Mouse (Mus musculus) kidney, embryonic 14.5 days (tissue): Measurements from ENCODE around the gene Pla2g10. TPM values are rescaled to one million over a fixed set of nuclear protein-coding genes. Genes with fewer than 3 reads are reported as not detected.
"Not testable (repeated sequence)": the region's sequence is repeated elsewhere in the genome, so short reads cannot be mapped to it uniquely, and the experiment has no call there.

Experiments
- ATAC-seq: fragments of 200-750 bp; cut with Nextera tagmentation; 2 replicates; pipeline ENCODE4 v1.8.0; 2017; ENCODE audit warnings: moderate number of reproducible peaks, mild to moderate bottlenecking, moderate TSS enrichment, moderate library complexity; ENCODE audit not compliant: low FRiP score, low TSS enrichment
- H3K27ac ChIP-seq: fragments of 300-500 bp; sonication (generic); 2 replicates; pipeline ENCODE4 v1.5.1; 2014; ENCODE audit warnings: low read depth, mild to moderate bottlenecking, low read length, moderate library complexity, mixed read lengths
- H3K27me3 ChIP-seq: fragments of 300-500 bp; sonication (generic); 2 replicates; pipeline ENCODE4 v1.6.1; 2014; ENCODE audit warnings: mild to moderate bottlenecking, low read length; ENCODE audit not compliant: control insufficient read depth, insufficient read depth
- H3K36me3 ChIP-seq: fragments of 300-500 bp; sonication (generic); 2 replicates; pipeline ENCODE4 v1.6.1; 2014; ENCODE audit warnings: low read length, mixed read lengths; ENCODE audit not compliant: control insufficient read depth, insufficient read depth
- H3K4me1 ChIP-seq: fragments of 300-500 bp; sonication (generic); 2 replicates; pipeline ENCODE4 v1.6.1; 2014; ENCODE audit warnings: low read length, mixed read lengths; ENCODE audit not compliant: control insufficient read depth, insufficient read depth
- H3K4me2 ChIP-seq: fragments of 300-500 bp; sonication (generic); replicated peaks from 2 replicates; pipeline ENCODE4 v1.6.1; 2014; ENCODE audit warnings: low read depth, mild to moderate bottlenecking, low read length
- H3K4me3 ChIP-seq: fragments of 300-500 bp; sonication (generic); 2 replicates; pipeline ENCODE4 v1.5.1; 2014; ENCODE audit warnings: mild to moderate bottlenecking, low read length
- H3K9ac ChIP-seq: fragments of 300-500 bp; sonication (generic); 2 replicates; pipeline ENCODE4 v1.6.1; 2014; ENCODE audit warnings: low read depth, mild to moderate bottlenecking, low read length, moderate library complexity
- H3K9me3 ChIP-seq: fragments of 300-500 bp; sonication (generic); 2 replicates; pipeline ENCODE4 v1.6.1; 2016; ENCODE audit warnings: low read length; ENCODE audit not compliant: control insufficient read depth
- WGBS: fragments of 180-500 bp; shearing (Covaris S2); extraction: QIAGEN DNeasy Blood & Tissue Kit; methylation state at CpG from one replicate; pipeline ENCODE4 v1.1.7; 2014; 5-methylcytosine and 5-hydroxymethylcytosine counted together
- polyA plus RNA-seq: library from polyadenylated mRNA; unstranded; fragments of >200 nt; fragmentation: Nextera tagmentation; extraction: Ambion mirVana; gene quantifications from 2 replicates; pipeline ENCODE4 v1.2.1, GENCODE M21; 2014

Gene Pla2g10
- polyA plus RNA-seq, 1 experiment from 2014 or later = not detected

DNA sequence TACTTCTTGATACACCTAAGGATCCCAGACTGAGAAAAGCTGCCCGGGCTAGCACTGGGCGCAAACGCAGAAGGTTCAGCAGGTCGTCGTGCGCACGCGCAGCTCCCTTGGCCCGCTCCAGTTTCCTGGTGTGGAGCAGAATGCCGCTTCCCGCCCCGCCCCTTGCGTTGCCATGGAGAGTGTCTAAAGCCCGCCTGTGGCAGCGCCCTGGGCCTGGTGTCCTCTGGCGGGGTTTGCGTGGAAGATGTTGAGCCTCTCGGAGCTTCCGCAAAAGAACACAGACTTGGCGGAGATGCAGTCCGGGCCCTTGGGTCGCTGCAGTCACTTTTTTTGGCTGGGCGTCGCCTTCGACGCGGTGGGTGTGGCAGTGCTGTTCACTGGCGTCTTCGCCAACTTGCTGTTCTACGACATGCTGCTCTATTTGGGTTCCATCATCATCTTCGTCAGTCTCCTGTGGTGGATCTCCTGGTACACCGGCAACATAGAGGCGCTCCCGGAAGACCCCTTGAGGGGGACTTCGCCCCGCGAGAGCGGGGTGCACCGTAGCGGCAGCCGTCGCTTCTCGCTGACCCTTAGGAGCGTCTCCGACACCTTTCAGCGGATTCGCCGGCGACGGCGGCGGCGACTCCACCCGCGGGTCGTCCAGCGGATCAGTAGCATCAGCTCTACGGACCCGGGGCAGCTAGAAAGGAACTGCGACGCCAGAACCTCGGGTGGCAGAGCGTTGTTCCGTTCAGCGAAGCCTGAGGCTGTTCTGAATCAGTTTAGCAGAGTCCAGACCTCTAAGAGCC, 23.8 kb upstream of the Pla2g10 start:
- under 1% methylated on average over 65 of the region's 65 CpGs for WGBS
- Histone ChIP-seq H3K9me3 (no peaks in the 10 kb centered on the region), H3K4me2 (peak overlapping the region; percentile 96), H3K36me3 (no peaks in the 10 kb centered on the region), H3K4me3 (peak overlapping the region; percentile 70), H3K27ac (no peak overlapping the region), H3K4me1 (no peaks in the 10 kb centered on the region), H3K9ac (peak overlapping the region; percentile 63), H3K27me3 (no peaks in the 10 kb centered on the region)
- ATAC-seq = peak; percentile 100

DNA sequence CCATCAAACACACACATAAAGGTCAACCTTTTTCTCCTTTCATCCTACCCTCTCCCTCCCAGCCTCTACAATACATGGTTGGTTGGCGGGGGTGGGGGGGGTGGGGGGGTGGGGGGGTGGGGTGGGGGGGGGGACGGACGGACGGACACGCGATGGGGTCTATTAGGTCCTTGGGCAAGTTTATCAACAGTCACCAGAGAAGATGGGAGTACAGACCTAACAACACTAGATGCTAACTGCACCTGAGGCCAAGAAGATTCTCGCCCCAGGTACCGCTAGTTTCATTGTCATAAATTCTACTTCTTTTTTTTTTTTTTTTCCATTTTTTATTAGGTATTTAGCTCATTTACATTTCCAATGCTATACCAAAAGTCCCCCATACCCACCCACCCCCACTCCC, 23.2 kb upstream of the Pla2g10 start:
- Histone ChIP-seq H3K9ac (no peak overlapping the region; the same call in 1 of the 2 replicates), H3K27me3 (no peaks in the 10 kb centered on the region), H3K4me1 (no peaks in the 10 kb centered on the region), H3K4me3 (peak overlapping the region; percentile 70), H3K27ac (no peak overlapping the region), H3K9me3 (no peaks in the 10 kb centered on the region), H3K36me3 (no peaks in the 10 kb centered on the region), H3K4me2 (peak overlapping the region; percentile 96)
- WGBS = 81% methylated on average over 8 of the region's 8 CpGs
- no peak for ATAC-seq

DNA sequence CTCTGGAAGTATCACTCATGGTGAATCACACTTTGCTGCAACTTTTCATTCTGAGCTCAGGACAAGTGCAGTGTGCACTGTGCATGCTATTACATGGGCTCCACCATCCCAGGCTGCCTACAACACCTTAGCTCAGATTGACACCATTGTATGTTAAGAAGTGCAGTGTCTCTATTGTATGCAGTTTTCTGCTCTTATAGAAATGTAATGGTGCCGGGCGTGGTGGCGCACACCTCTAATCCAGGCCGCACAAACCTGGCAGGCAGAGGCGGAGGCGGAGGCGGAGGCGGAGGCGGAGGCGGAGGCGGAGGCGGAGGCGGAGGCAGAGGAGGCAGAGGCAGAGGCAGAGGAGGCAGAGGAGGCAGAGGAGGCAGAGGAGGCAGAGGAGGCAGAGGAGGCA, 19.8 kb upstream of the Pla2g10 start:
- no peaks in the 10 kb centered on the region for H3K4me1 ChIP-seq
- no peak overlapping the region for H3K27ac ChIP-seq
- no peaks in the 10 kb centered on the region for H3K9me3 ChIP-seq
- no peak overlapping the region for H3K4me3 ChIP-seq
- H3K4me2 ChIP-seq = no peak overlapping the region
- no peak overlapping the region for H3K9ac ChIP-seq
- WGBS = 94% methylated on average over 13 of the region's 13 CpGs
- H3K27me3 ChIP-seq = no peaks in the 10 kb centered on the region
- no peaks in the 10 kb centered on the region for H3K36me3 ChIP-seq
- ATAC-seq = no peak

DNA sequence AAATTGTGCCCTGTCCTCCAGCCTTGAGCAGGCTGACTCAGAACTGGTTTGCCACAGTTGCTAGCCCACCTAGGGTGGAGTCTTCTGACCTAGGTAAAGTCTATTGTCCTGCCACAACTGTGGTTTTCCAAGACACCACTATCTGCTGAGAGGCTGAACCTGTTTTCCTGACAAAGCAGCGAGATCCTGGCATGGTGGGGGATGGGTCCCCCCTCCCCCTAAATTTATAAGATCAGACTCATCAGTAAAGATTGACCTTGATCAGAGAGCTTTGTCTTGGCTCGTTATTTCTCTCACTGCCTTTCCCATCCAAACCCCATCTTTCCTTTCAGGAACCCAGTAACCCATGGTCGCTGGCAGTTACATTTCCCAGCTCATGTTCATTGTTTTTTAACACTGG, 19.2 kb upstream of the Pla2g10 start:
- WGBS = 59% methylated on average over 3 of the region's 3 CpGs
- no peaks in the 10 kb centered on the region for H3K4me1 ChIP-seq
- H3K27me3 ChIP-seq = no peaks in the 10 kb centered on the region
- ATAC-seq = no peak
- no peak overlapping the region for H3K27ac ChIP-seq
- H3K9ac ChIP-seq = no peak overlapping the region
- no peak overlapping the region for H3K4me2 ChIP-seq
- H3K9me3 ChIP-seq = no peaks in the 10 kb centered on the region
- H3K4me3 ChIP-seq = no peak overlapping the region
- no peaks in the 10 kb centered on the region for H3K36me3 ChIP-seq

DNA sequence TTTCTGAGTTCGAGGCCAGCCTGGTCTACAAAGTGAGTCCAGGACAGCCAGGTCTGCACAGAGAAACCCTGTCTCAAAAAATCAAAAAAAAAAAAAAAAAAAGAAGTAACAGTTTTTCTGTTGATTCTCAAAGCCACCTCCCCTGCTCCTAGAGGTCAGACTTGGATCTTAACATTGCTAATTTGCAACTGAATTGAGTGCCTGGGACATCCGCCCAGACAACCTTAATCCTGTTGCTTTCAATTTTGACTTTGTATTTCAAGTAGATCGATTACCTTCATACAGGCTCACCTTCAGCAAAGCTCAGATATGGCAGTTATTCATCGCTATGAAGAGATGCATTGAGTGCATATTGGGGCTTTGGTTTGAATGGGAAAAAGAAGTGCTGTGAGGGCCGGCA, 18.5 kb upstream of the Pla2g10 start:
- Histone ChIP-seq H3K4me3 (no peak overlapping the region), H3K9me3 (no peaks in the 10 kb centered on the region), H3K27ac (no peak overlapping the region), H3K36me3 (no peaks in the 10 kb centered on the region), H3K4me2 (no peak overlapping the region), H3K27me3 (no peaks in the 10 kb centered on the region), H3K9ac (no peak overlapping the region), H3K4me1 (no peaks in the 10 kb centered on the region)
- WGBS = 63% methylated on average over 5 of the region's 5 CpGs
- ATAC-seq = no peak

DNA sequence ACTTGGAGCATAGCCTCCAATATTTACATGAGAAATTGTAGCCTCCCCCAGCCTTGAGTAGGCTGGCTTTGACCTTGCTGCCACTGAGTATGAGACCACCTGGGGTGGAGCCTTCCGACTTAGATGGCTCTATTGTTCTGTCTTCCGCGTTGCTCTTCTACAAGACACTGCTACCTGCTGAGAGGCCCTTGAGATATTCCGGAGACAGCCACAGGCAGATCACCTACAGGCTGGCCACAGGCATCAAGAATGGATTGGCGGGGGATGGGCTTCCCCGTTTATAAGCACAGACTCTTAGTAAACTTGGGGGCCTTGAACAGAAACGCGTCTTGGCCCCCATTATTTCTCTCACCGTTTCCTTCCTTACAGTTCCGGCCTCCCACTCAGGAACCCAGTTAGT, 18.0 kb upstream of the Pla2g10 start:
- H3K36me3 ChIP-seq, H3K9me3 ChIP-seq, H3K27me3 ChIP-seq, ATAC-seq, H3K27ac ChIP-seq, H3K9ac ChIP-seq, H3K4me2 ChIP-seq, H3K4me1 ChIP-seq, H3K4me3 ChIP-seq: not testable (repeated sequence)
- 21% methylated on average over 10 of the region's 10 CpGs for whole genome bisulfite sequencing

DNA sequence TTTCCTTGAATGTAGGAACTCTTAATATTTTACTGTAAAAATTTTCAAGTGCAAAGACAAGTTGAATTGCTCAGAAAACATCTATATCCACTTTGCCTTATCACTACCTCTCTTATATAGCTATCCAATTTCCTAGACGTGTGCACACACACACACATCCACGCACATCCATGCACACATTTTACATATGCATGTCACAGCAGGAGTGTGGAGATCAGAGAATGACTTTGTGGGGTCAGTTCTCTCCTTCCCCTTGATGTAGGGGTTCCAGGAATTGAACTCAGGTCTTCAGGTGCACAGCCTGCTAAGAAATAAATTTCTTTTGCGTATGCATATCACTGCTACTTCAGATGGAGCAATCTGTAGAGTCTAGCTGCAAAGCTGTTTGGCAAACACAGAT, 17.3 kb upstream of the Pla2g10 start:
- Histone ChIP-seq H3K4me3 (no peak overlapping the region), H3K9me3 (no peaks in the 10 kb centered on the region), H3K27ac (no peak overlapping the region), H3K4me2 (no peak overlapping the region), H3K36me3 (no peaks in the 10 kb centered on the region), H3K9ac (no peak overlapping the region), H3K27me3 (no peaks in the 10 kb centered on the region), H3K4me1 (no peaks in the 10 kb centered on the region)
- no peak for ATAC-seq
- WGBS = 77% methylated on average over 3 of the region's 3 CpGs

DNA sequence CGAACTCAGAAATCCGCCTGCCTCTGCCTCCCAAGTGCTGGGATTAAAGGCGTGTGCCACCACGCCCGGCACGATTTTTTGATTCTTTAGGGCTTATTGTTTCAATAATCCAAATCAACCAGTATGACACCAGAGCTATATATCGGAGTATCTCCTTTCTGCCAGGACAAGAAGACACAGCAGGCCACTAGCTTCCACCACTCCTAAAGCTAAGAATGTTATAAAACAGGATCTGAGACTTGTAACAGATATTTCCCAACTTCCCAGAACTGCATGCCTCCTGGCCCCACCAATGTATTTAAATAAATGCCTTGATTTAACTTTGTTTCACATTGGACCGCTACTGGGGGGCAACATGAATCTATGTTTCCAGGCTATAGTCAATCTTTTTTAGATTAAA, 16.9 kb upstream of the Pla2g10 start:
- Histone ChIP-seq H3K4me3 (no peak overlapping the region), H3K9me3 (no peaks in the 10 kb centered on the region), H3K4me1 (no peaks in the 10 kb centered on the region), H3K36me3 (no peaks in the 10 kb centered on the region), H3K4me2 (no peak overlapping the region), H3K27me3 (no peaks in the 10 kb centered on the region), H3K9ac (no peak overlapping the region), H3K27ac (no peak overlapping the region)
- no peak for ATAC-seq
- WGBS = 92% methylated on average over 8 of the region's 8 CpGs

DNA sequence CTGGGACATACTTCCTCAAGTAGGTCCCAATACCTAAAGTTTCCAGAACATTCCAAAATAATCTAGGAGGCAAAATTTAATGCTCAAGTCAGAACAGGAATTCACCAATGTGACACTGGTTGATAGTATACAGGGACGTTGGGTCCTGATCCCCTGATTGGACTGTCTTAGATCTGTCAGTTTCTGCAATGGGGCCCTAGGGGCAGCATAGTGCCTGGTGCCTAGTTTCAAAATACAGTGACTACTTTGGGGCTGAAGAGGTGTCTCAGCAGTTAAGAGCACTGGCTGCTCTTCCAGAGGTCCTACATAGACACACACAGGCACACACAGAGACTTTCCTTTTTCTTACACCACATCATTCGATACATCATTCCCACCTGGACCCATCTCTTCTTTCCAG, 10.1 kb upstream of the Pla2g10 start:
- Histone ChIP-seq H3K9me3 (no peaks in the 10 kb centered on the region), H3K36me3 (no peaks in the 10 kb centered on the region), H3K4me1 (no peaks in the 10 kb centered on the region), H3K9ac (no peak overlapping the region), H3K27me3 (no peaks in the 10 kb centered on the region), H3K4me3 (no peak overlapping the region), H3K27ac (no peak overlapping the region), H3K4me2 (no peak overlapping the region)
- 60% methylated on average over 2 of the region's 2 CpGs for WGBS
- ATAC-seq = no peak
